Mouse (Mus musculus): ENCODE data around the gene Htra1. TPM values are rescaled to one million over a fixed set of nuclear protein-coding genes. Genes with fewer than 3 reads are reported as not detected.

The Htra1 gene
- polyA plus RNA-seq, 1 experiment from 2014 or later = 15.8 TPM

Small RNA genes lying within 50 kb of the gene (microRNA-seq; reads per million reads assigned to microRNA genes)
- not detected for gene Mir7061

Other genes starting within 250 kb of the Htra1 start
- 0.05 TPM in 1 of 2 replicates, not detected in the other for gene Btbd16, start 162.0 kb upstream of the Htra1 start, polyA plus RNA-seq (2015; fragmentation: Nextera tagmentation; extraction: Ambion mirVana)
- gene Plekha1, start 70.4 kb upstream of the Htra1 start, polyA plus RNA-seq (2015; fragmentation: Nextera tagmentation; extraction: Ambion mirVana) = 36.6 and 39.0 TPM in 2 replicates
- 209 and 239 TPM in 2 replicates for gene Dmbt1, start 95.9 kb downstream of the Htra1 start, polyA plus RNA-seq (2015; fragmentation: Nextera tagmentation; extraction: Ambion mirVana)
- not detected in 2 replicates for gene 4933402N03Rik, start 210.2 kb downstream of the Htra1 start, polyA plus RNA-seq (2015; fragmentation: Nextera tagmentation; extraction: Ambion mirVana)
- gene 5430419D17Rik, start 238.3 kb downstream of the Htra1 start, polyA plus RNA-seq (2015; fragmentation: Nextera tagmentation; extraction: Ambion mirVana) = 0.04 TPM in 1 of 2 replicates, not detected in the other